Comparison of ENCODE assay signal across 8 mouse cellular contexts in the genomic region with DNA sequence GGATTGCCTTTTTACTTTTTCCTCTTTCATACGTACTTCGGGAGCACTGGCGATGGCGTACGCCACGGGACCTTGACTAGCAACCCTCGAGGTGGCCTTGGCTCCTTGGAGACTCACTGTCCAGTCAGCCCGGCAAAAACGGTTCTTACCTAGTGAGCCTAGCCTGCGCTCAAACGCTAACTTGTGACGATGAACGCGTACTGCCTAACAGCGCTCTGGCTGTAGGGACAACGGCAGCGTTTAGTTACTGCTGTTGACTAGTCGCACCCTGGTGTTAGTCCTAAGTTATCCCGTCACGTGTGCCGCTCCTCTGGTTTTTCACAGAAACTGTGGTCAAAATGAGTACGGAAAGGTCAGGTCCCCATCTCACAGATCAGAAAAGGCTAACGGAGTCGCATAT. TPM values are rescaled to one million over a fixed set of nuclear protein-coding genes. Genes with fewer than 3 reads are reported as not detected.
A peak's percentile ranks its signal among the peaks of the same experiment; 100 is the strongest.
DNase-seq lines count a peak whose midpoint lies in the region; ATAC-seq and TF ChIP-seq lines count a peak whose summit lies in the region.

No protein-coding gene starts in this region.

- TF ChIP-seq CTCF in MEL (IDR thresholded peaks at IDR 0.05 in 2 of 3, conservative IDR thresholded peaks at IDR 0.05 in 1 of 3; ENCODE audit: control insufficient read depth in 1 of 3, insufficient read depth in 1 of 3, low read depth in 2 of 3, low read length in 3 of 3, poor library complexity in 1 of 3, severe bottlenecking in 1 of 3): no peak
- TF ChIP-seq CTCF in brain, embryonic 14.5 days (IDR thresholded peaks at IDR 0.05; ENCODE audit: borderline replicate concordance, extremely low read depth, insufficient read depth, insufficient read length): no peak
- peak; percentile 4; the same call in 1 of the 2 replicates for TF ChIP-seq CTCF in stomach, postnatal 0 days (IDR thresholded peaks at IDR 0.05; ENCODE audit: low read depth)

- H3K4me1 ChIP-seq in MEL (ENCODE audit: control insufficient read depth in 1 of 2, insufficient read depth in 2 of 2, low read length in 2 of 2): peaks cover 2 to 6% of the 10 kb centered on the region in 2 experiments; a peak in 1 of 4 replicates
- peaks cover 17% of the 10 kb centered on the region for H3K4me1 ChIP-seq in hindbrain, embryonic 12.5 days
- peaks cover 3% of the 10 kb centered on the region; the same call in 1 of the 2 replicates for H3K4me1 ChIP-seq in stomach, postnatal 0 days (replicated peaks; ENCODE audit: control insufficient read depth, insufficient read depth)

- under 1% methylated on average over 24 of the region's 24 CpGs for WGBS in hindbrain, embryonic 12.5 days
- 0% methylated on average over 24 of the region's 24 CpGs for WGBS in macrophage (ENCODE audit: missing documents)
- under 1% methylated on average over 24 of the region's 24 CpGs for WGBS in stomach, postnatal 0 days

- TF ChIP-seq EP300 in MEL (IDR thresholded peaks at IDR 0.05; ENCODE audit: low read depth in 1 of 2, low read length in 2 of 2): no peak
- no peak for TF ChIP-seq EP300 in stomach, postnatal 0 days (optimal IDR thresholded peaks at IDR 0.05)

- TF ChIP-seq RAD21 in MEL (IDR thresholded peaks at IDR 0.05; ENCODE audit: low read depth, low read length): no peak

- H3K4me3 ChIP-seq in MEL (ENCODE audit: control insufficient read depth in 1 of 2, insufficient read depth in 1 of 2, low read depth in 2 of 2, low read length in 2 of 2) (peak overlapping the region; percentile 91 to 95), macrophage (ENCODE audit: inconsistent target) (peak overlapping the region; percentile 62)
- peak overlapping the region; percentile 97 for H3K4me3 ChIP-seq in hindbrain, embryonic 12.5 days
- peak overlapping the region; percentile 86 for H3K4me3 ChIP-seq in stomach, postnatal 0 days (ENCODE audit: low read depth, low read length)

- TF ChIP-seq POLR2A in MEL (IDR thresholded peaks at IDR 0.05; ENCODE audit: control insufficient read depth in 1 of 2, insufficient read depth in 1 of 2, low read depth in 1 of 2, low read length in 2 of 2, poor library complexity in 1 of 2): no peak
- no peak for TF ChIP-seq POLR2A in brain, embryonic 14.5 days (IDR thresholded peaks at IDR 0.05; ENCODE audit: borderline replicate concordance, extremely low read depth, insufficient read depth, insufficient read length, poor library complexity, severe bottlenecking)

- H3K27ac ChIP-seq in MEL (ENCODE audit: control insufficient read depth, low read depth, low read length) (peak overlapping the region; percentile 88), macrophage (peak overlapping the region; percentile 42)
- peak overlapping the region; percentile 89 for H3K27ac ChIP-seq in hindbrain, embryonic 12.5 days
- peak overlapping the region; percentile 95 for H3K27ac ChIP-seq in stomach, postnatal 0 days (replicated peaks)

- ATAC-seq in hindbrain, embryonic 12.5 days (ENCODE audit: low FRiP score): no peak
- ATAC-seq in stomach, postnatal 0 days (ENCODE audit: low FRiP score, low TSS enrichment): no peak

- no peaks in the 10 kb centered on the region for H3K27me3 ChIP-seq in MEL (ENCODE audit: control insufficient read depth in 1 of 2, insufficient read depth in 2 of 2, low read length in 2 of 2)
- H3K27me3 ChIP-seq in hindbrain, embryonic 12.5 days: no peaks in the 10 kb centered on the region
- no peaks in the 10 kb centered on the region for H3K27me3 ChIP-seq in stomach, postnatal 0 days (ENCODE audit: control insufficient read depth, insufficient read depth, low read length)

- peak; percentile 37 for DNase-seq in layer of hippocampus, adult 9-11 months
- DNase-seq in layer of hippocampus, adult 11-12 months (ENCODE audit: low spot score): no peak
- DNase-seq in MEL (ENCODE audit: low read depth, low spot score) (peak; percentile 63), adipocyte (ENCODE audit: low spot score) (no peak)
- peak; percentile 50 for DNase-seq in brain, embryonic 14.5 days (ENCODE audit: low read depth)
- DNase-seq in stomach, postnatal 0 days (ENCODE audit: low spot score): no peak

- peak overlapping the region; percentile 94 for H3K9ac ChIP-seq in MEL (ENCODE audit: control insufficient read depth, low read depth, low read length, poor library complexity, severe bottlenecking)
- peak overlapping the region; percentile 82 for H3K9ac ChIP-seq in hindbrain, embryonic 12.5 days
- H3K9ac ChIP-seq in stomach, postnatal 0 days (ENCODE audit: low read length): peak overlapping the region; percentile 78

- peak overlapping the region; percentile 93 for H3K4me2 ChIP-seq in hindbrain, embryonic 12.5 days (replicated peaks)
- H3K4me2 ChIP-seq in stomach, postnatal 0 days (replicated peaks; ENCODE audit: low read depth): peak overlapping the region; percentile 60

- H3K9me3 ChIP-seq in MEL (replicated peaks; ENCODE audit: insufficient read depth, low read length): no peaks in the 10 kb centered on the region
- no peaks in the 10 kb centered on the region for H3K9me3 ChIP-seq in hindbrain, embryonic 12.5 days (replicated peaks)
- H3K9me3 ChIP-seq in stomach, postnatal 0 days (ENCODE audit: control insufficient read depth, low read length): no peaks in the 10 kb centered on the region

- H3K79me2 ChIP-seq in MEL (ENCODE audit: control insufficient read depth, insufficient read depth, low read length, poor library complexity) (peaks cover 37% of the 10 kb centered on the region), macrophage (ENCODE audit: inconsistent target) (peaks cover 48% of the 10 kb centered on the region)

- H3K36me3 ChIP-seq in MEL (ENCODE audit: control insufficient read depth in 1 of 2, insufficient read depth in 2 of 2, low read length in 2 of 2) (peaks cover 12% of the 10 kb centered on the region in 2 experiments; a peak in 3 of 4 replicates), macrophage (ENCODE audit: inconsistent target) (no peaks in the 10 kb centered on the region)
- peaks cover 3% of the 10 kb centered on the region; the same call in 1 of the 2 replicates for H3K36me3 ChIP-seq in hindbrain, embryonic 12.5 days
- H3K36me3 ChIP-seq in stomach, postnatal 0 days (ENCODE audit: control insufficient read depth, insufficient read depth, low read length): no peaks in the 10 kb centered on the region

TF ChIP-seq in MEL, 35 proteins besides CTCF, POLR2A, EP300 and RAD21 (continues in another document):
- TF ChIP-seq GABPA (IDR thresholded peaks at IDR 0.05; ENCODE audit: low read depth, low read length): no peak
- TF ChIP-seq ZKSCAN1 (IDR thresholded peaks at IDR 0.05; ENCODE audit: low read depth, low read length): no peak
- TF ChIP-seq ZMIZ1 (IDR thresholded peaks at IDR 0.05; ENCODE audit: low read depth, low read length): no peak
- no peak for TF ChIP-seq KAT2A (conservative IDR thresholded peaks at IDR 0.05; ENCODE audit: low read depth, low read length)
- TF ChIP-seq MAX (IDR thresholded peaks at IDR 0.05; ENCODE audit: low read length): no peak; the same call in 1 of the 2 replicates
- TF ChIP-seq NRF1 (IDR thresholded peaks at IDR 0.05; ENCODE audit: insufficient read depth, low read depth, low read length, poor library complexity, severe bottlenecking): no peak
- TF ChIP-seq TAL1 (IDR thresholded peaks at IDR 0.05; ENCODE audit: low read length): no peak
- no peak for TF ChIP-seq ELF1 (IDR thresholded peaks at IDR 0.05; ENCODE audit: low read depth, low read length)
- TF ChIP-seq SIN3A (IDR thresholded peaks at IDR 0.05; ENCODE audit: low read length): no peak
- TF ChIP-seq ZNF384 (IDR thresholded peaks at IDR 0.05; ENCODE audit: low read depth, low read length): no peak
- TF ChIP-seq CHD1 (IDR thresholded peaks at IDR 0.05; ENCODE audit: low read depth, low read length): no peak
- TF ChIP-seq MAFK (IDR thresholded peaks at IDR 0.05; ENCODE audit: borderline replicate concordance, low read depth, low read length): no peak
- TF ChIP-seq BHLHE40 (IDR thresholded peaks at IDR 0.05; ENCODE audit: borderline replicate concordance, low read depth, low read length): 0 out of 2 replicates have a peak, but pooled peaks have one; percentile 39
- no peak for TF ChIP-seq UBTF (IDR thresholded peaks at IDR 0.05; ENCODE audit: borderline replicate concordance, insufficient read depth, low read depth, low read length)
- TF ChIP-seq USF2 (IDR thresholded peaks at IDR 0.05; ENCODE audit: borderline replicate concordance in 1 of 2, insufficient read depth in 1 of 2, low read depth in 1 of 2, low read length in 2 of 2): 0 out of 4 replicates have a peak, but pooled peaks of 1 of the 2 experiments have one; percentile 22
- no peak for TF ChIP-seq NELFE (IDR thresholded peaks at IDR 0.05; ENCODE audit: low read depth, low read length)
- no peak for TF ChIP-seq GATA1 (IDR thresholded peaks at IDR 0.05; ENCODE audit: low read depth, low read length)
- no peak for TF ChIP-seq RCOR1 (IDR thresholded peaks at IDR 0.05; ENCODE audit: low read depth, low read length)

RNA-seq across cellular contexts. Expression of gene Nudt6, which starts 0.6 kb away (rescaled TPM):
- total RNA-seq in MEL (2012; rRNA removed): 4.0 and 6.0 TPM in 2 replicates
- polyA plus RNA-seq in MEL (2012; ENCODE audit: insufficient read depth in 1 of 2, insufficient read length in 2 of 2, low read depth in 1 of 2, low replicate concordance in 2 of 2, missing spikeins in 1 of 2) (1 to 10 TPM in 1 of 2 experiments, not detected in 1; 9.1 TPM), macrophage (2018) (4.8 to 5.7 TPM (median 5.6 TPM) in 3 replicates)
- polyA plus RNA-seq in brain, embryonic 14.5 days (2012; rRNA removed): 4.6 and 6.0 TPM in 2 replicates
- 4.2 and 5.1 TPM in 2 replicates for polyA plus RNA-seq in hindbrain, embryonic 12.5 days (2016; fragmentation: Nextera tagmentation; extraction: Ambion mirVana)
- total RNA-seq in macrophage (2018; cell fraction: chromatin; rRNA removed): 1 to 10 TPM in 25 of 26 experiments, not detected in 1; 1.2 to 9.3 (median 4.4) TPM
- total RNA-seq in macrophage (2018; cell fraction: cytosol; rRNA removed): 1 to 10 TPM; 1.4 to 5.8 (median 3.8) TPM
- 10 to 100 TPM in 1 of 26 experiments, 1 to 10 TPM in 21, under 1 TPM in 1, not detected in 3; 0.89 to 11.3 (median 4.5) TPM for total RNA-seq in macrophage (2018; cell fraction: nucleus; rRNA removed)
- 9.2 and 10.8 TPM in 2 replicates for polyA plus RNA-seq in stomach, postnatal 0 days (2015; fragmentation: Nextera tagmentation; extraction: Ambion mirVana)

RNA-seq across cellular contexts. Expression of gene Spata5, which starts 0.9 kb away (rescaled TPM):
- 67.6 and 73.2 TPM in 2 replicates for total RNA-seq in MEL (2012; rRNA removed)
- polyA plus RNA-seq in MEL (2012; ENCODE audit: insufficient read depth in 1 of 2, insufficient read length in 2 of 2, low read depth in 1 of 2, low replicate concordance in 2 of 2, missing spikeins in 1 of 2): 10 to 100 TPM in 1 of 2 experiments, not detected in 1; 33.5 TPM
- 7.1 and 12.3 TPM in 2 replicates for polyA plus RNA-seq in brain, embryonic 14.5 days (2012; rRNA removed)
- polyA plus RNA-seq in hindbrain, embryonic 12.5 days (2016; fragmentation: Nextera tagmentation; extraction: Ambion mirVana): 31.0 and 35.3 TPM in 2 replicates
- 100 to 1,000 TPM in 13 of 26 experiments, 10 to 100 TPM in 13; 51.1 to 135 (median 101) TPM for total RNA-seq in macrophage (2018; cell fraction: chromatin; rRNA removed)
- 10 to 100 TPM; 10.6 to 27.8 (median 19.0) TPM for total RNA-seq in macrophage (2018; cell fraction: cytosol; rRNA removed)
- total RNA-seq in macrophage (2018; cell fraction: nucleus; rRNA removed): 10 to 100 TPM; 25.0 to 90.7 (median 45.3) TPM
- polyA plus RNA-seq in macrophage (2018): 9.6 to 19.8 TPM (median 14.8 TPM) in 3 replicates
- polyA plus RNA-seq in stomach, postnatal 0 days (2015; fragmentation: Nextera tagmentation; extraction: Ambion mirVana): 14.3 and 14.8 TPM in 2 replicates

Comparison
In these comparisons a context has a peak if more than half of its experiments do, and no peak if none do; other contexts are left out.
1. DNase-seq: peak in layer of hippocampus, adult 9-11 months (single experiment), MEL (single experiment) and brain, embryonic 14.5 days (single experiment); none in layer of hippocampus, adult 11-12 months (single experiment), stomach, postnatal 0 days (single experiment) and adipocyte (single experiment).
2. H3K27ac ChIP-seq: peak in every context shown above with its lines; median percentile 95 in stomach, postnatal 0 days; 89 in hindbrain, embryonic 12.5 days; 88 in MEL; 42 in macrophage.
3. Peak in every context shown above with its lines, with median percentiles within 50 percentile points of each other: H3K4me3 ChIP-seq and H3K9ac ChIP-seq.